Mouse (Mus musculus): ENCODE data around the gene Slc16a12.

Slc16a12 gene

GRCm38 (mm10) chr19:34673476-34673875 lies 73.6 kb downstream of the Slc16a12 start:
- in situ Hi-C loops (cut with MseI, MboI) = no loop called here

GRCm38 (mm10) chr19:34666127-34666526 lies 81.0 kb downstream of the Slc16a12 start:
- in situ Hi-C loops (cut with MseI, MboI) = loop anchor here (5.0 kb wide), 1 partner anchor 106 kb away; no protein-coding TSS in a partner anchor

- in situ Hi-C loops (cut with MseI, MboI) = no loop called here
Measured at GRCm38 (mm10) chr19:34662740-34663139, 84.3 kb downstream of the Slc16a12 start.

GRCm38 (mm10) chr19:34662067-34662507 lies 85.0 kb downstream of the Slc16a12 start:
- in situ Hi-C loops (cut with MseI, MboI) = no loop called here

- in situ Hi-C loops (cut with MseI, MboI) = no loop called here
Measured at GRCm38 (mm10) chr19:34656511-34657298, 90.4 kb downstream of the Slc16a12 start.

- in situ Hi-C loops (cut with MseI, MboI) = no loop called here
Measured at GRCm38 (mm10) chr19:34655227-34655805, 91.8 kb downstream of the Slc16a12 start.

GRCm38 (mm10) chr19:34650997-34651396 lies 96.1 kb downstream of the Slc16a12 start:
- in situ Hi-C loops (cut with MseI, MboI) = no loop called here

- in situ Hi-C loops (cut with MseI, MboI) = no loop called here
Measured at GRCm38 (mm10) chr19:34650276-34650675, 96.8 kb downstream of the Slc16a12 start.

GRCm38 (mm10) chr19:34647630-34648029 lies 99.5 kb downstream of the Slc16a12 start:
- in situ Hi-C loops (cut with MseI, MboI) = loop anchor here (25.0 kb wide), 1 partner anchor 310 kb away; no protein-coding TSS in a partner anchor

- in situ Hi-C loops (cut with MseI, MboI) = loop anchor here (25.0 kb wide), 1 partner anchor 305 kb away; no protein-coding TSS in a partner anchor
Measured at GRCm38 (mm10) chr19:34642616-34643015, 104.5 kb downstream of the Slc16a12 start.

- in situ Hi-C loops (cut with MseI, MboI) = loop anchor here (25.0 kb wide), 1 partner anchor 303 kb away; no protein-coding TSS in a partner anchor
Measured at GRCm38 (mm10) chr19:34640623-34641022, 106.5 kb downstream of the Slc16a12 start, which contains the start of the genes Ifit1bl2 and Ifit1. TSS of gene Ifit1bl2 (minus strand) at chr19:34640743. TSS of gene Ifit1 (plus strand) at chr19:34640871.

GRCm38 (mm10) chr19:34636933-34637557 lies 110.0 kb downstream of the Slc16a12 start:
- in situ Hi-C loops (cut with MseI, MboI) = loop anchor here (5.0 to 25.0 kb wide), 2 partner anchors 90 to 300 kb away; no protein-coding TSS in a partner anchor

- in situ Hi-C loops (cut with MseI, MboI) = loop anchor here (25.0 kb wide), 1 partner anchor 296 kb away; no protein-coding TSS in a partner anchor
Measured at GRCm38 (mm10) chr19:34633484-34633883, 113.6 kb downstream of the Slc16a12 start.

GRCm38 (mm10) chr19:34631487-34631886 lies 115.6 kb downstream of the Slc16a12 start:
- in situ Hi-C loops (cut with MseI, MboI) = loop anchor here (25.0 kb wide), 1 partner anchor 294 kb away; no protein-coding TSS in a partner anchor

- in situ Hi-C loops (cut with MseI, MboI) = loop anchor here (25.0 kb wide), 1 partner anchor 290 kb away; no protein-coding TSS in a partner anchor
Measured at GRCm38 (mm10) chr19:34627496-34627895, 119.6 kb downstream of the Slc16a12 start.

GRCm38 (mm10) chr19:34624663-34625062 lies 122.4 kb downstream of the Slc16a12 start:
- in situ Hi-C loops (cut with MseI, MboI) = loop anchor here (25.0 kb wide), 1 partner anchor 287 kb away; no protein-coding TSS in a partner anchor

- in situ Hi-C loops (cut with MseI, MboI) = no loop called here
Measured at GRCm38 (mm10) chr19:34623781-34624180, 123.3 kb downstream of the Slc16a12 start.

GRCm38 (mm10) chr19:34620871-34621270 lies 126.2 kb downstream of the Slc16a12 start:
- in situ Hi-C loops (cut with MseI, MboI) = no loop called here
